Mouse (Mus musculus) brain, embryonic 18.5 days (tissue): ENCODE results near the gene Lgals4.

Source experiments
- DNase-seq: peaks from one replicate; pipeline ENCODE4 v3.0.0-alpha.2; 2012; ENCODE audit warnings: low read depth, low spot score

Gene Lgals4

GRCm38 (mm10) chr7:28822556-28822955 is 11.1 kb upstream of the Lgals4 start:
- no peak for DNase-seq

DNA sequence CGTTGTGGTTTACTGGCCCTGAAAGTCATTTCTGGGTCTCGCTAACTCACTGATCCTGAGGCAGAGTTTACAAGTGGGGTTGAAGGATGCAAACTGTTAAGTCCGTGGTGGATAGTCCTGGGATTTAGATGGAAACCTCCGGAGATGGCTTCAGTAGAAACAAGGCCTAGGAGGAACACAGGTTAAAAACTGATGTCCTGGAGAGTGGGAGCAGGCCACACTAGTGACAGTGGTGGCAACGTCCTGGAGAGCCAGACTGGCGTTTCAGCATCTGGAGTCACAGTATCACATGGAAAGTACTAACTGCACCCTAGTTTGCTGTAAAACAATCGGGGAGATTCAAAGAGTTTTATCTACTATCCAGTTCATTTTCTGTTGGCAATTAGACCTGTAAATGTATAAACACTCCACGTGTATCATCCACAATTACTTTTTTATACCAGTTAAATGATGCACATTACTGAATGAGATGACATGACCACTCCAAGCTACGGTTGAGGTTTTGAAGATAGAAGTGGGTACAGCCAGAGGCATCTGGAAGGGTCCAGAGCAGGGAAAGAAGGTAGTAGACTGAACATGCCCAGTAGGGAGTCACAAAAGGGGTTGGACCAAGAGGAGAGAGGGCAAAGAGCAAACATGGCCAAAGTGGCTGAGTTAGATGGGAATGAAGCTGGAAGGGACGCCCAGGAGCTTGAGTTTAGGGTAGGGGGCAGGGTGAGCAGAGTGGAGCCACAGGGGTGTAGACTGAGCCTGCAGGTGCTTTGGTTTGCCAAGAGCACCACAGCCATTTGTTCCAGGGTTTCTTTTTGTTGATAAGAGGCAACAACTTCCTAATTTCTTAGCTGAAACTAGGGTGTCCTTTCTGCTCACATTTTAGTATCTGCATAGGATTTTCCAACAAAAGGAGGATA is 10.4 kb upstream of the Lgals4 start:
- no peak for DNase-seq

- DNase-seq = no peak
Measured at GRCm38 (mm10) chr7:28823932-28824331, 9.7 kb upstream of the Lgals4 start.

DNA sequence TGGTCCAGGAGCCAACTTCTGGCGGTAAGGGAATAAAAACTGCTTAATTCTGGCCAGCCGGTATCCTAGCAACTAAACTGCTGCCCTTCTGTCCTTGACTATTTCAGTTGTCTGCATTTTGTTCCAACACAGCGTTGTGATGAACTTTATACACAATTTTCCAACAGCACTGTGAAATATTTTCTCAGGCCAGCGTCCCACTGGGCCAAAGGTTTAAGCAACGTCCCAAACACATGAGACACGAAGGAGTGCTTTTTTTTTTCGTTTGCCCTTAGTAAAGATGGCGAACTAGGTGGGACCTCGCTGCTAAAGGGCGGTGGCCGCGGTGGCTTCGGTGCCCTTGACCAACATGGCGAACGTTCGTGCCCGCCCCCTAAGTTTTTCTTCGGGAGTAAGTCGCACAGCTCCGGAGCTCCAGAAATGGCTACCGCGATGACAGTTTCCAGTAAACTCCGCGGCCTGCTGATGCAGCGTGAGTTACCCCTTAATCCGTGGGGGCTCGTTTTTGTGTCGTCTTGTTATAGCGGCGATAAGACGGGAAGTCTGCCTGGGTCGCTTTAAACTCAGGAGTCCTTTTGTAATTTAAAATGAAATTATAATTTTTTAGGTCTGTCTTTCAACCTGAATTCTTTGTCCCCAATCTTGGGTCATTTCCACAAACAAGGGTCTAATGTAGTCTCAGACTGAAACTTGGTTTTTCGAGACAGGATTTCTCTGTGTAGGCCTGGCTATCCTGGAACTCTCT is 8.5 kb upstream of the Lgals4 start, which contains the start of gene Ech1:
TSS of gene Ech1 (plus strand) at position 277 of the 745 bp plus-strand sequence.
- DNase-seq = peak; percentile 83

DNA sequence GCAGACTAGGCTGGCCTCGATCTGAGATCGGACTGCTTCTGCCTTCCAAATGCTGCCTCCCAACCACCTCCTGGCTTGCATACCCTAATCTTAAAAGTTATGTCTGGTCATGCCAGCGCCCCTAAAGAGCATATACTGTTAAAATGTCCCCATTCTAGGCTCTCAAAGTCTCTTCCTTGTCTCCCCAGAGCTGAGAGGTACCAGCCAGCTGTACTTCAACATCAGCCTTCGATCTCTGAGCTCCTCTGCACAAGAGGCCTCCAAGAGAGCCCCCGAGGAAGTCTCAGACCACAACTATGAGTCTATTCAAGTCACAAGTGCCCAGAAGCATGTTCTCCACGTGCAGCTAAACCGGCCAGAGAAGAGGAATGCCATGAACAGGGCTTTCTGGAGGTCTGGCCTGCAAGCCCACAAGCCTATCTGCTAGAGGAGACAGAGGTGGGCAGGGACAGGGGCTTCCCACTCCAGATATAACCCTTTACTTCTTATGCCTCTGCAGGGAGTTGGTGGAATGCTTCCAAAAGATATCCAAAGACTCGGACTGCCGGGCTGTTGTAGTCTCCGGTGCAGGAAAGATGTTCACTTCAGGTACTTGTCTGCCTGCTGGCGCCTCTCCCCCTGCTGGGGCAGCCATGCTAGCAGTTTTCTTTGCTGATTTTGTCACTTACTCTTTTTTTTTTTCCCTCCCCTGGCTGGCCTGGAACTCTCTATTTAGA is 7.8 kb upstream of the Lgals4 start:
- no peak for DNase-seq

GRCm38 (mm10) chr7:28826402-28826772 is 7.3 kb upstream of the Lgals4 start:
- no peak for DNase-seq

- no peak for DNase-seq
Measured at GRCm38 (mm10) chr7:28827338-28827737, 6.3 kb upstream of the Lgals4 start.

DNA sequence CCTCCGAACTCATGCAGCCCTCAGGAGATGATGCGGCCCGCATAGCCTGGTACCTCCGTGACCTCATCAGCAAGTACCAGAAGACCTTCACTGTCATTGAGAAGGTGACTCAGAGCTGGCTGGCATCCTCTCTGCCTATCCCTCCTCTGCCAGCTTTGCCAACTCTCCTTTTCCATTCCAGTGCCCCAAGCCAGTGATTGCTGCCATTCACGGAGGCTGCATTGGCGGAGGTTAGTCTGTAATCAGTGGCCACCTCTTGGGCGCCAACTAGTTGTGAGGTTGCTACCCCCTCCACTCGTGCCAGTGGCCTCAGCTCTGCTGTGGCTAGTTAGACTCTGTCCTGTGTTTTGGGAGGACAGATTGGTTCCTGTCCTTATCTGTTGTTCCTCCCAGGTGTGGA is 3.8 kb upstream of the Lgals4 start:
- no peak for DNase-seq

DNA sequence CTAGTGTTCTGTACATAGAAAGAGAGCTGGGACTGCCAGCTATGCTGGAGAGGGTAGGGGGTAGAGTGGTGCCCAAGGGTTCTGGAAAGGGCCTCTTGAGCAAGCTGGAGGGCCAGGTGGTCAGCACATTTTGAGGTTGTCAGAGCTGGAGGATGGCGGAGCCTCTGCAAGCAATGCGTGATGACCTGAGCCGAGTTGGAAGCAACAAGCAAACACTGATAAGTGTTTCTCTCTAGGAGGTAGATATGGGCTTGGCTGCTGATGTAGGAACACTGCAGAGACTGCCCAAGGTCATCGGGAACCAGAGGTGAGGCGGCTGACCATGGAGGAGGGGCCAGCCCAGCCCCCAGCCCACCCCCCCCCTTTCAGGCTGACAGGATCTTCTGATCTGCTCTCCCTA is 2.7 kb upstream of the Lgals4 start:
- no peak for DNase-seq

GRCm38 (mm10) chr7:28831411-28832125 is 2.1 kb upstream of the Lgals4 start:
- no peak for DNase-seq

- no peak for DNase-seq
Measured at GRCm38 (mm10) chr7:28832137-28832536, 1.5 kb upstream of the Lgals4 start.

DNA sequence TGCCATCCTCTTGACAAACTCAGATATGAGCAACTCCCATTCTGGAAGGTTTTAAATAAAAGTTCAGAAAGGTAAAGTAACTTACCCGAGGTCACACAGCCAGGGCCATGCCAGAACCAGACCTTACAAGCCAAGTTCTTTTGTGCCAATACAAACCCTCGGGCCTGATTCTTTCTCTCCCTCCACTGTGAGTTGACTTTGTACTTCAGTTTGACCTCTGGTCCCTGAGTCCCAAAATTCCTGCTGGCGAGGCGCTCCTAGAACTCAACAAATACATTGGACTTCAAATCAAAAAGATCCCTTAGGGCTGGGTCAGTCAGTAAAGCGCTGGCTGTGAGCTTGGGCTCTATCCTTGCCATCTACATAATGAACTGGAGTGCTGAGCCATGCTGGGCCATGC is 3.3 kb downstream of the Lgals4 start:
- no peak for DNase-seq

GRCm38 (mm10) chr7:28838331-28838730 is 4.7 kb downstream of the Lgals4 start:
- DNase-seq = no peak

DNA sequence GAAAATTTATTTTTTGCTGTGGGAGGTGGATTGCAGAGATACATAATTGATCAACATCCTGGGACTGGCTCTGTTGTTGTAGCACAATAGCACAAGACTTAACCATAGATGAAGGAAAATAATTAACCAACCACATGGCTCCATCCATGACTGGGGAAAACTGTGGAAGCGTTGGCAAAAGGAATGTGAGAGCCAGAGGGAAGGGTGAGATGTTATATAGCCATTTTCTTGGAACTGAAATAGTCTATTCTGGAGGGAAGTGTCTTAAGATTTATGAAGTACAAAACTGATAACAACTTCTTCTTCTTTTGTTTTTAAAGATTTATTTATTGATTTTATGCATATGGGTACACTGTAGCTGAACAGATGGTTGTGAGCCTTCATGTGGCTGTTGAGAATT is 13.6 kb downstream of the Lgals4 start:
- no peak for DNase-seq

GRCm38 (mm10) chr7:28849700-28850236 is 16.1 kb downstream of the Lgals4 start:
- no peak for DNase-seq

GRCm38 (mm10) chr7:28850642-28851041 is 17.0 kb downstream of the Lgals4 start:
- DNase-seq = no peak

DNA sequence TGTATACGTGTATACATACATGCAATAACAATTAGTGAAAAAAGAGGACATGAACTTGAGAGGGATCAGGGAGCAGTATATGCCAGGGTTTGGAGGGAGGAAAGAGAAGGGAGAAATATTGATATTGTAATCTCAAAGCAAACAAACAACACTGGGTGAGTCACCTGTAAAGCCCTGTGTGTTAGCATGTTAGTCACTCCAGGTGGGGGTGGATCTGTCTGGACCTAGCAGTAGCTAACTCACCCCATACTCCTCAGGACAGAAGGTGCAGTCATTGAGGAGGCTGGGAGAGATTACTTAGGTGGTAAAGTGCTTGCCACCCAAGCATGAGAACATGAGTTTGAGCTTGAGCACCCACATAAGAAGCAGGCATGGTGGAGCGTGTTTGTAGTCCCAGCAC is 26.3 kb downstream of the Lgals4 start:
- no peak for DNase-seq

- DNase-seq = no peak
Measured at GRCm38 (mm10) chr7:28860898-28861297, 27.2 kb downstream of the Lgals4 start.

DNA sequence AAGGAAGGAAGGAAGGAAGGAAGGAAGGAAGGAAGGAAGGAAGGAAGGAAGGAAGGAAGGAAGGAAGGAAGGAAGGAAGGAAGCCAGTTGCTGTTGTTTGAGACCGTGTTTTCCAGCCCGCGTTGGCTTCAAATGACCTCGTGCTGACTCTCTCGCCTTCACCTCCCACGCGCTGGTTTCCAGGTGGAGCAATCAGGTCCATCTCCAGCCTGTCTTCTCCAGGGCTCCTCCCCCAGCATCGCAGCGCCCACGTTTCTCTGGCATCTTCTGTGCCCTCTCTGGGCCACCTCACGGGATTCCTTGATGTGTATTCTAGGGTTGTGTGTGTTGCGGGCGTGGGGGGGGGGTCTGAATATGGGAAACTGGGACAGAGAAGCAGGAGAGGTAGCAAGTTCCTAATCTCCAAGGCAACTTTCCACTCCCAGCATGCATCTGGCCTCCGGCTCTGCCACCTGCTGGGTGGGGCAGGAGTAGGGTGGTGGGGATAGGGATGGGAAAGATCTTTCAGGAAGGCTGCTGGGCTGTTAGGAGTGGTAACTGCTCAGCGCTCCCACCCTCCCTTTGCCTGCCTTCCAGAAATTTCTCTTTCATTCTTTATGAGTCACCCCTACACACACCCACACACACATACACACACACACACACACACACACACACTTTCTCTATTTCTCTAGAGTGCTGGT is 29.3 kb downstream of the Lgals4 start:
- DNase-seq = no peak

DNA sequence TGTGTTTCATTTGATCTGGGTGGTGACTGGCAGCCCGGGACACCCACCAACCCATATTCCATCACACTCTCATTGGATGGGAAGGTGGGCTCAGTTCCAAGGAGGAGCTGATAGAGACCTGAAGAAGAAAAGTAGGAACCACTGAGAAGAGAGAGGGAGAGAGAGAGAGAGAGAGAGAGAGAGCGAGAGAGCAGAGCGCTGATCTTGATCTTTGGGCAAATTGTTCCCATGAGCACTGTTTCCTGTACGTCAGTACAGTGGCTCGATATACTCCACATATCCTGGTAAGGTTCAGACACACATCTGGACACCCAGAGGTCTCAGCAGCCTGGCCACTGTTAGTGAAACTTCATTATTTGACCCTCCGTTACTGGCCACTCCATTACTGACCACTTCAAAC is 29.9 kb downstream of the Lgals4 start, which contains the start of gene Lgals7:
TSS of gene Lgals7 (plus strand) at position 314 of the 400 bp plus-strand sequence.
- no peak for DNase-seq
